Mouse (Mus musculus): Measurements from ENCODE around the gene Grn. TPM values are rescaled to one million over a fixed set of nuclear protein-coding genes. Genes with fewer than 3 reads are reported as not detected.
A peak's percentile ranks its signal among the peaks of the same experiment; 100 is the strongest.
"Not testable (repeated sequence)": the region's sequence is repeated elsewhere in the genome, so short reads cannot be mapped to it uniquely, and the experiment has no call there.

Grn gene
- total and polyA plus RNA-seq, 2 experiments from 2014 or later, result 78.0 to 90.4 TPM

DNA sequence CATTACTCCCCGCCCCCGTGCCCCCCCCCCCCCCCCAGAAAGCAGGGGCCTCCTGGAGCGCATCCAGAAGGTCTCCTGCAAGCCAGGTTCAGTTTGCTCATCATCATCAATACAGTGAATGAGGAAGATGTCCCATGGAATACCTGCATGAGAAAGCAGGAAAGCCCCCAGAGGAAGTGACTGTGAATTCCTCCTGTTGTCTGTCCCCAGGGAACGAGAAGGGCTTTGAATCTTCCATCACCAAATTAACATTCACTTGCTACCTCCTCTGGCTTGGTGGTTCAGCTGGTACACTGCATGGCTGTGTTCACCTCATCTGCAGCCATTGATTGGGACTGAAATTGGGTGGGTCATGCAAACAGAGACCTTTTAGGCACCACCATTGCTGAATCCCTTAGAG is 45.0 kb upstream of the Grn start:
- Histone ChIP-seq H3K4me1 (ENCODE audit: insufficient read depth, low read length) (no peaks in the 10 kb centered on the region), H3K9ac (replicated peaks; ENCODE audit: low read length, poor library complexity, severe bottlenecking) (no peak overlapping the region), H3K27ac (ENCODE audit: low read depth, low read length) (no peak overlapping the region), H3K4me2 (ENCODE audit: low read depth, low read length, poor library complexity, severe bottlenecking) (no peak overlapping the region), H3K9me3 (ENCODE audit: low read length) (no peaks in the 10 kb centered on the region), H3K27me3 (ENCODE audit: insufficient read depth, low read length) (no peaks in the 10 kb centered on the region), H3K4me3 (ENCODE audit: low read depth, low read length) (no peak overlapping the region), H3K36me3 (ENCODE audit: insufficient read depth, low read length) (no peaks in the 10 kb centered on the region)
- 60% methylated on average over 4 of the region's 4 CpGs for WGBS
- no peak for TF ChIP-seq CTCF (IDR thresholded peaks at IDR 0.05)
- ATAC-seq (ENCODE audit: low FRiP score) (no peak), DNase-seq (ENCODE audit: low spot score) (no peak)

DNA sequence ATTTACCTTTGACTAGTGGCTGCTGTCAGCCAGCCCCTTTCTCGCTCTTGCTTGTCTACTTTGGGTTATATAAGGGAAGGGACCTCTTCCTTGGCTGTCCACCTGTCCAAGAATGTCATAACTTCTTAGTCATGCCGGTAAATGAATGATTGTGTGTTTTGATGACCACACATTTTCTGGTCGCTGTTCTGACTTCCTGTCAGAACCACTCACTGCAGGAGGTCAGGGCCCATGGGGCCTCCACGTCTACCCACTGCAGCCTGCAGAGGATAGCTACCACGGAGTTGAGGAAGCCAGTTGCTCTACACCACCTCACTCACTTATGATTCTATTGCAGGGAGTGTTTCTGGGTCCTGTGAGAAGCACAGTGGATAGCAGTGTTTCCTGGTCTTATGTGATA is 44.0 kb upstream of the Grn start:
- DNase-seq (ENCODE audit: low spot score) (no peak), ATAC-seq (ENCODE audit: low FRiP score) (no peak)
- no peaks in the 10 kb centered on the region for H3K27me3 ChIP-seq (ENCODE audit: insufficient read depth, low read length)
- no peaks in the 10 kb centered on the region for H3K4me1 ChIP-seq (ENCODE audit: insufficient read depth, low read length)
- no peak for TF ChIP-seq CTCF (IDR thresholded peaks at IDR 0.05)
- H3K4me2 ChIP-seq (ENCODE audit: low read depth, low read length, poor library complexity, severe bottlenecking), result no peak overlapping the region
- no peak overlapping the region for H3K9ac ChIP-seq (replicated peaks; ENCODE audit: low read length, poor library complexity, severe bottlenecking)
- H3K4me3 ChIP-seq (ENCODE audit: low read depth, low read length), result no peak overlapping the region
- H3K27ac ChIP-seq (ENCODE audit: low read depth, low read length), result no peak overlapping the region
- 68% methylated on average over 5 of the region's 5 CpGs for whole genome bisulfite sequencing
- H3K36me3 ChIP-seq (ENCODE audit: insufficient read depth, low read length), result no peaks in the 10 kb centered on the region
- no peaks in the 10 kb centered on the region for H3K9me3 ChIP-seq (ENCODE audit: low read length)

DNA sequence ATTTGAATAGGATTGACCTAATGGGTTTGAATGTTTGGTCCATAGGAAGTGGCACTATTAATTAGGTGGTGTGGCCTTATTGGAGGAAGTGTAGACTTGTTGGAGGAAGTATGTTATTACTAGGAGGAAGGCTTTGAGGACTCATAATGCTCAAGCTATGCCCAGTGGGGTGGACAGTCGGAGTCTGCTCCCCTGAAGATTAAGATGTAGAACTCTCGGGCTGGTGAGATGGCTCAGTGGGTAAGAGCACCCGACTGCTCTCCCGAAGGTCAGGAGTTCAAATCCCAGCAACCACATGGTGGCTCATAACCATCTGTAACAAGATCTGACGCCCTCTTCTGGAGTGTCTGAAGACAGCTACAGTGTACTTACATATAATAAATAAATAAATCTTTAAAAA is 40.7 kb upstream of the Grn start:
- not testable (repeated sequence) for H3K4me3 ChIP-seq (ENCODE audit: low read depth, low read length); H3K9me3 ChIP-seq (ENCODE audit: low read length); H3K36me3 ChIP-seq (ENCODE audit: insufficient read depth, low read length); H3K9ac ChIP-seq (replicated peaks; ENCODE audit: low read length, poor library complexity, severe bottlenecking); ATAC-seq (ENCODE audit: low FRiP score); H3K27me3 ChIP-seq (ENCODE audit: insufficient read depth, low read length); H3K4me1 ChIP-seq (ENCODE audit: insufficient read depth, low read length); H3K4me2 ChIP-seq (ENCODE audit: low read depth, low read length, poor library complexity, severe bottlenecking); DNase-seq (ENCODE audit: low spot score); H3K27ac ChIP-seq (ENCODE audit: low read depth, low read length)
- WGBS, result 87% methylated on average over 4 of the region's 5 CpGs

DNA sequence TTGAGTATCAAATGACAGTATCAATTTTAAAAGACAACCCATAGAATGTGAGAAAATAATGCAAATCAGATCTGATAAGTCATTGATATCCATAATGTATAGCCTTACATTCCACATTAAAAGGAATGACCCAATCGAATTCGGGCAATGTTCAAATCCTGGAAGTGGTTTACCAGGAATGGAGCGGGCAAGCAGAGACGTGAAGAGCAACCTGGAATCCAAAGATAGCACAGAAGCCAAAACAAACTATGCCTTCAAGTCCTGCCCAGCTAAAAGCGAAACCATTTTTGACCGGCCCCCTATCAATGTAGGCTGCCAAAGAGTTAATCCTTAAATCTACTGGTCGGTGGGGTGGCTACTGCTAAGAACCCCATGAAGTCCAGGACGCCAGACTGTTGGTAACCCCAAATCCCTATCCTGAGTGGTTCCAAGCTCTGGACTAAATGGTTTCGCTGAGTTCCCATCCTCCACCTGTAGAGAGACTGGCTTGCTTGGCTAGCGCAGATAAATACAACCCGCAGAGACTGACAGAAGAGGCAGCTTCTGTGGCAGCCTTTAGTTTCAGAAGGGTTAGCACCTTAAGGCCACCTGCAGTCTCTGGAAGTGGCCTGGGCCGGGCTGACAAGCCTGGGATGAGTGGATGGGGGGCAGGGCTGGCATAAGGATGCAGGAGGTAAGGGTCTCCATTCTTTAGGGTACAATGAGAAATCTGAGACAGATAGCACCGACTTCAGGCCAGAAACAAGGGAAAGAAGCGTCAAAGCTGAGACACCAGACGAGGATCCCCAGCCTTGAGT is 37.5 kb upstream of the Grn start:
- H3K9ac ChIP-seq (replicated peaks; ENCODE audit: low read length, poor library complexity, severe bottlenecking), result peak overlapping the region; percentile 57
- H3K4me1 ChIP-seq (ENCODE audit: insufficient read depth, low read length), result peaks cover 23% of the 10 kb centered on the region
- no peak for DNase-seq (ENCODE audit: low spot score)
- H3K27me3 ChIP-seq (ENCODE audit: insufficient read depth, low read length), result no peaks in the 10 kb centered on the region
- no peaks in the 10 kb centered on the region for H3K9me3 ChIP-seq (ENCODE audit: low read length)
- no peaks in the 10 kb centered on the region for H3K36me3 ChIP-seq (ENCODE audit: insufficient read depth, low read length)
- peak; percentile 14 for ATAC-seq (ENCODE audit: low FRiP score)
- no peak for TF ChIP-seq CTCF (IDR thresholded peaks at IDR 0.05)
- peak overlapping the region; percentile 96 for H3K4me2 ChIP-seq (ENCODE audit: low read depth, low read length, poor library complexity, severe bottlenecking)
- 18% methylated on average over 15 of the region's 15 CpGs for WGBS
- peak overlapping the region; percentile 98 for H3K27ac ChIP-seq (ENCODE audit: low read depth, low read length)
- peak overlapping the region; percentile 84 for H3K4me3 ChIP-seq (ENCODE audit: low read depth, low read length)

DNA sequence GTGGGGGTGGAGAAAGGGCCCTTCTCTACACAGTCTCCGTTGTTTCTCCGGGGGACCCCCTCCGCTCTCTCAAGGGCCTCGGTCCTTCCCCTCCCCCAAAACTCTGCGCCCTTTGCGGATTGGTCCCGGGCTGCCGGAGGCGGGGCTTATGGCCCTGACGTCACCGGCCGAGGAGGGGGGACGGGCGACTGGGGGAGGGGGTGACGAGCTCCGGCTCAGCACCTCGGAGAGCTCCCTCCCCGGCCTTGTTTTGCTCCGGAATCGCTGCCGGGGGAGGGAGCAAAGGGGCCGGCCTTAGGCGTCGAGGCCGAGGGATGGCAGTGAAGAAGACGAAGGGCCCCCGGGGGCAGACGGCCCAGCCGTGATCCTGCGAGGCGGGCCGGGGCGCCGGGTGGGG is 36.9 kb upstream of the Grn start, which contains the start of gene Rundc3a:
TSS of gene Rundc3a (plus strand) at position 166 of the 397 bp plus-strand sequence.
- WGBS, result 4% methylated on average over 30 of the region's 34 CpGs
- H3K4me3 ChIP-seq (ENCODE audit: low read depth, low read length), result peak within 1 kb of the TSS; percentile 84
- H3K27me3 ChIP-seq (ENCODE audit: insufficient read depth, low read length), result no peaks in the 10 kb centered on the region
- TF ChIP-seq CTCF (IDR thresholded peaks at IDR 0.05), result no peak
- ATAC-seq (ENCODE audit: low FRiP score), result peak; percentile 91
- peaks cover under 1% of the 10 kb centered on the region; the same call in 1 of the 2 replicates for H3K36me3 ChIP-seq (ENCODE audit: insufficient read depth, low read length)
- peaks cover 23% of the 10 kb centered on the region for H3K4me1 ChIP-seq (ENCODE audit: insufficient read depth, low read length)
- peak within 1 kb of the TSS; percentile 96 for H3K4me2 ChIP-seq (ENCODE audit: low read depth, low read length, poor library complexity, severe bottlenecking)
- peak within 1 kb of the TSS; percentile 98 for H3K27ac ChIP-seq (ENCODE audit: low read depth, low read length)
- no peaks in the 10 kb centered on the region for H3K9me3 ChIP-seq (ENCODE audit: low read length)
- peak within 1 kb of the TSS; percentile 95 for H3K9ac ChIP-seq (replicated peaks; ENCODE audit: low read length, poor library complexity, severe bottlenecking)
- DNase-seq (ENCODE audit: low spot score), result peak; percentile 96

DNA sequence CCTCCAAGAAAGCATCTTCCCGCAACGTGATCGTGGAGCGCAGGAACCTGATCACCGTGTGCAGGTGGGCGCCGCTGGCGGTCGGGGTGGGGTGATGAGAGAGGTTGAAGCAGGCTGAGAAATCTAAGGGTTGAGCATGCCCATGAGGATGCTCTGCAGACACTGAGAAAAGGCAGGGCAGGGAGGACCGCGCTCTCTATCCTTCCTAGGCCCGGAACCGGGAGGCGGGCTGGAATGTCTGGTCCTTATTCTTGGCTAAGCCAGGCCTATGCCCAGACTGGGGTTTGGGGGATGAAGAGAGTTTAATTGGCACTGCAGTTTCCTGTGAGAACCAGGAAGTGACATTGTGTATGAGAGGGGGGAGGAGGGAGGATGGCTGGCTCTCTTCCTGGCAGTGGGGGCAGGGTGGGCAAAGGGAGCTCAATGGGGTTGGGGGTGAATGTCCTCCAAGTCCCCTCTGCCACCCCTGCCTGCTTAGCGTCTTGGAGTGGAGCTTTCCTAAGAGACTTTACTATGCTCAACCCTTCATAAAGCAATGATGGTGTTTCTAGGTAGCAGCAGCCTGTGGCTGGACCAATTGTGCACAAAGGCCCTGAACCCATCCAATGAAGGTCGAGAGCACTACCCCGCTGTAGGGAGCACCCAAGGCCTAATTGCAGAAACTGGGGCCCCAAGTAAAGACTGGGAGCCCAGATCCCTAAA is 36.2 kb upstream of the Grn start:
- DNase-seq (ENCODE audit: low spot score) (peak; percentile 85), ATAC-seq (ENCODE audit: low FRiP score) (peak; percentile 79)
- peak overlapping the region; percentile 84 for H3K4me3 ChIP-seq (ENCODE audit: low read depth, low read length)

More for the DNA sequence above, 36.2 kb upstream of the Grn start:
- Histone ChIP-seq H3K4me2 (ENCODE audit: low read depth, low read length, poor library complexity, severe bottlenecking) (peak overlapping the region; percentile 96), H3K9me3 (ENCODE audit: low read length) (no peaks in the 10 kb centered on the region), H3K36me3 (ENCODE audit: insufficient read depth, low read length) (peaks cover 5% of the 10 kb centered on the region), H3K27me3 (ENCODE audit: insufficient read depth, low read length) (no peaks in the 10 kb centered on the region), H3K4me1 (ENCODE audit: insufficient read depth, low read length) (peaks cover 23% of the 10 kb centered on the region), H3K9ac (replicated peaks; ENCODE audit: low read length, poor library complexity, severe bottlenecking) (peak overlapping the region; percentile 95), H3K27ac (ENCODE audit: low read depth, low read length) (peak overlapping the region; percentile 98)
- 5% methylated on average over 17 of the region's 17 CpGs for WGBS
- TF ChIP-seq CTCF (IDR thresholded peaks at IDR 0.05), result no peak
